Mouse (Mus musculus): ENCODE results near the gene Rhob.

Gene Rhob

GRCm38 (mm10) chr12:8450028-8450427 is 49.8 kb downstream of the Rhob start:
- DNase-seq (ENCODE audit: low read depth, low spot score): peak; percentile 85
